Comparison of ENCODE assay signal across 17 mouse cellular contexts in the genomic region with DNA sequence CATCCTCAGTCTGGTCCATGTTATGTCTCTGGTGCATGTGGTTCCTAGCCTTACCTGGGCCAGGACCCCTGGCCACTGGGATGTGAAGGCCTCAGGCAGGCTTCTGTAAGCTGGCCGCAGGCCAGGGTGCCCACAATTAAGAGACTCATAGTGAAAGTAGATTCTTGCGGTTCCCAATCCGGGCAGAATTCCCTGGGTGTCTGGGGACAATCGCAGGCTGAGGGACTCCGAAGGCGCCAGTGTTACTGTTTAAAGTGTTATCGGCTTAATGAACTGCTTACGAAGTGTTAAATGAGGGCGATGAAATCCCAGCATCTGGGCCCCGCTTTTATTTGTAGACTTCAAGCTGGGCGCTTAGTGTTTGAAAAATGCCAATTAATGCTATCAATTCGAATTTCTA.
DNase-seq lines count a peak whose midpoint lies in the region; ATAC-seq and TF ChIP-seq lines count a peak whose summit lies in the region.
"Had no signal": no experiment of that assay in that cellular context is flagged by ENCODE, and none has a peak within 500 bp of the region (broad histone marks: within the 10 kb centered on the region; RNA-seq: fewer than 3 reads in every experiment).

No protein-coding gene starts in this region.

- TF ChIP-seq POLR2A in thymus, adult 2 months (IDR thresholded peaks at IDR 0.05; ENCODE audit: control insufficient read depth, extremely low read depth, insufficient read depth, low read length, poor library complexity), result no peak

- ATAC-seq in heart, embryonic 12.5 days (ENCODE audit: insufficient number of reproducible peaks, low FRiP score), result no peak
- no peak for ATAC-seq in lung, embryonic 16.5 days (ENCODE audit: low read depth)
- ATAC-seq in limb, embryonic 13.5 days (ENCODE audit: low FRiP score, low read depth), result no peak

- no peaks in the 10 kb centered on the region for H3K9me3 ChIP-seq in heart, embryonic 12.5 days (replicated peaks)
- no peaks in the 10 kb centered on the region for H3K9me3 ChIP-seq in lung, embryonic 16.5 days (ENCODE audit: control insufficient read depth, low read length)
- H3K9me3 ChIP-seq in limb, embryonic 13.5 days, result no peaks in the 10 kb centered on the region
- H3K9me3 ChIP-seq: hindbrain, embryonic 15.5 days; liver, embryonic 13.5 days had no signal

- WGBS in heart, embryonic 12.5 days, result 32% methylated on average over 12 of the region's 12 CpGs
- 32% methylated on average over 12 of the region's 12 CpGs for WGBS in lung, embryonic 16.5 days
- 19% methylated on average over 12 of the region's 12 CpGs for WGBS in limb, embryonic 13.5 days
- WGBS in thymus, adult 2 months, result 79% methylated on average over 12 of the region's 12 CpGs

- peak overlapping the region; percentile 17; the same call in 1 of the 2 replicates for H3K4me2 ChIP-seq in heart, embryonic 12.5 days
- H3K4me2 ChIP-seq in lung, embryonic 16.5 days (ENCODE audit: low read depth, low read length), result no peak overlapping the region
- peak overlapping the region; percentile 34; the same call in 1 of the 2 replicates for H3K4me2 ChIP-seq in limb, embryonic 13.5 days (replicated peaks)
- H3K4me2 ChIP-seq: hindbrain, embryonic 15.5 days; liver, embryonic 13.5 days had no signal

- no peak overlapping the region for H3K4me3 ChIP-seq in heart, embryonic 12.5 days
- H3K4me3 ChIP-seq in lung, embryonic 16.5 days (ENCODE audit: low read length), result no peak overlapping the region
- no peak overlapping the region for H3K4me3 ChIP-seq in limb, embryonic 13.5 days
- H3K4me3 ChIP-seq in thymus, adult 2 months (ENCODE audit: control insufficient read depth, insufficient read depth, low read length), result no peak overlapping the region
- H3K4me3 ChIP-seq: hindbrain, embryonic 15.5 days; layer of hippocampus, adult 2 months; liver, embryonic 13.5 days had no signal

- H3K36me3 ChIP-seq in heart, embryonic 12.5 days, result no peaks in the 10 kb centered on the region
- no peaks in the 10 kb centered on the region for H3K36me3 ChIP-seq in lung, embryonic 16.5 days (ENCODE audit: control insufficient read depth, insufficient read depth, low read length)
- H3K36me3 ChIP-seq in limb, embryonic 13.5 days, result no peaks in the 10 kb centered on the region
- no peaks in the 10 kb centered on the region for H3K36me3 ChIP-seq in thymus, adult 2 months (ENCODE audit: control insufficient read depth, insufficient read depth, low read length)
- H3K36me3 ChIP-seq: hindbrain, embryonic 15.5 days; liver, embryonic 13.5 days had no signal

- intact Hi-C loops in heart, postnatal 10 days (cut with DNase I), result loop anchor here (2.0 kb wide), 1 partner anchor 726 kb away; no protein-coding TSS in a partner anchor

- no peak for DNase-seq in heart, postnatal 10 days
- DNase-seq in lung, postnatal 25 days (ENCODE audit: low spot score), result no peak
- peak; percentile 43 for DNase-seq in right cerebral cortex, postnatal 4 days
- DNase-seq in right cerebral cortex, postnatal 14 days, result no peak
- DNase-seq in thymus, adult 2 months, result no peak
- DNase-seq: adrenal gland, postnatal 25 days; B cell, adult 2 months; cerebellum, postnatal 25 days; gastrocnemius, postnatal 14 days; kidney, adult 11 months; liver, embryonic 13.5 days; thymus, adult 18-20 months had no signal

- no peak overlapping the region for H3K27ac ChIP-seq in heart, embryonic 12.5 days (ENCODE audit: poor library complexity, severe bottlenecking)
- H3K27ac ChIP-seq in lung, embryonic 16.5 days (ENCODE audit: low read length), result peak overlapping the region; percentile 4; the same call in 1 of the 2 replicates
- H3K27ac ChIP-seq in limb, embryonic 13.5 days, result peak overlapping the region; percentile 55
- H3K27ac ChIP-seq in thymus, adult 2 months (ENCODE audit: control insufficient read depth, insufficient read depth, low read length), result no peak overlapping the region
- H3K27ac ChIP-seq: hindbrain, embryonic 15.5 days; layer of hippocampus, adult 2 months; liver, embryonic 13.5 days had no signal

- no peak overlapping the region for H3K9ac ChIP-seq in heart, embryonic 12.5 days
- H3K9ac ChIP-seq in lung, embryonic 16.5 days (ENCODE audit: low read length), result no peak overlapping the region
- H3K9ac ChIP-seq in limb, embryonic 13.5 days, result no peak overlapping the region
- H3K9ac ChIP-seq: hindbrain, embryonic 15.5 days; liver, embryonic 13.5 days had no signal

- peaks cover 6% of the 10 kb centered on the region; the same call in 1 of the 2 replicates for H3K27me3 ChIP-seq in heart, embryonic 12.5 days (replicated peaks)
- no peaks in the 10 kb centered on the region for H3K27me3 ChIP-seq in lung, embryonic 16.5 days (ENCODE audit: control insufficient read depth, insufficient read depth, low read depth, low read length)
- H3K27me3 ChIP-seq in limb, embryonic 13.5 days, result peaks cover 21% of the 10 kb centered on the region
- no peaks in the 10 kb centered on the region for H3K27me3 ChIP-seq in thymus, adult 2 months (ENCODE audit: control insufficient read depth, insufficient read depth, low read length)
- H3K27me3 ChIP-seq: hindbrain, embryonic 15.5 days; liver, embryonic 13.5 days had no signal

- no peak for TF ChIP-seq CTCF in thymus, adult 2 months (IDR thresholded peaks at IDR 0.05; ENCODE audit: borderline replicate concordance, control insufficient read depth, extremely low read depth, insufficient read depth, low read length, poor library complexity)

- no peaks in the 10 kb centered on the region; the same call in 1 of the 2 replicates for H3K4me1 ChIP-seq in heart, embryonic 12.5 days (replicated peaks)
- peaks cover 36% of the 10 kb centered on the region for H3K4me1 ChIP-seq in lung, embryonic 16.5 days (replicated peaks; ENCODE audit: control insufficient read depth, insufficient read depth, low read length)
- peaks cover 66% of the 10 kb centered on the region for H3K4me1 ChIP-seq in limb, embryonic 13.5 days
- H3K4me1 ChIP-seq in thymus, adult 2 months (replicated peaks; ENCODE audit: control insufficient read depth, insufficient read depth, low read length), result no peaks in the 10 kb centered on the region

Comparison
In these comparisons a context has a peak if more than half of its experiments do, and no peak if none do; other contexts are left out.
1. H3K27ac ChIP-seq: peak in lung, embryonic 16.5 days (single experiment) and limb, embryonic 13.5 days (single experiment); none in heart, embryonic 12.5 days (single experiment) and thymus, adult 2 months (single experiment).